Mouse (Mus musculus): Measurements from ENCODE around the gene Gm6169. TPM values are rescaled to one million over a fixed set of nuclear protein-coding genes. Genes with fewer than 3 reads are reported as not detected.

Gene Gm6169
- polyA plus RNA-seq, 1 experiment = 160 TPM

DNA sequence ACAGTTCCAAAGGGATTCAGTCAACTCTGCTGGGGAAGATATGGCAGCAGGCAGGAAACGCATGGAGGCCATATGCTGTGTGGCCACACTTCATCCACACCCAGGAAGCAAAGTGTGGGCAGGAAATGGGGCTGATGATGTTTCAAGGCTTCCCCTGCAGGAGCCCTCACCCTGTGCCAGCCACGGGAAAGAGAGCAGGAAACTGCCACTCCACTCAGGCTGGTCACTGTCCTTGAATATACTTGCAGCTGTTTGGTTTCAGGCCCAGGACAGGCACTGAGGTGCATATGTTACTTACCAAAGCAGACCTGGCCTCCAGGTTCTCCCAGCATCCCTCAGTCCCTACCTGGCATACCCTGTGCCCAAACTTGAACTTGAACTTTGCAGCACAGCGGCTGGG, 34.6 kb downstream of the Gm6169 start:
- 34% methylated on average over 3 of the region's 3 CpGs for WGBS
- TF ChIP-seq CTCF (IDR thresholded peaks at IDR 0.05; ENCODE audit: control insufficient read depth, insufficient read depth, low read length) = no peak
- TF ChIP-seq POLR2A (IDR thresholded peaks at IDR 0.05; ENCODE audit: borderline replicate concordance, control insufficient read depth, low read depth, low read length) = no peak
- Histone ChIP-seq H3K4me3 (replicated peaks; ENCODE audit: control insufficient read depth, low read depth, low read length) (no peak overlapping the region), H3K27ac (ENCODE audit: control insufficient read depth, insufficient read depth, low read depth, low read length, poor library complexity) (no peak overlapping the region), H3K4me1 (ENCODE audit: control insufficient read depth, insufficient read depth, low read length) (peaks cover 2% of the 10 kb centered on the region; the same call in 1 of the 2 replicates)

DNA sequence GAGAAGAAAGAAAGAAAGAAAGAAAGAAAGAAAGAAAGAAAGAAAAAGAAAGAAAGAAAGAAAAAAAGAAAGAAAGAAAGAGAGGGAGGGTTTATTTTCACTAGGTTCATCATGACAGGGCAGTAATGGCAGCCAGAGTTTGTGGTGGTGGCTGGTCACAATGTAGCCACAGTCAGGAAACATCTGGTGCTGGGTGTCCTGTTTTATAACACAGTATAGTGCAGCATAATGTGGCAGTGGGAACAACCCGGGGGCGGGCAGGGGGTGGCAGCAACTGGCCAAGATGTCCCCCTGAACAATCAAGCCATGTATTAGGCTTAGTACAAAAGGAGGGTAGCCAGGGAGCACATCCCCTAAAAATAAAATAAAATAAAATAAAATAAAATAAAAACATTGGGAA, 35.6 kb downstream of the Gm6169 start:
- Histone ChIP-seq H3K4me3 (replicated peaks; ENCODE audit: control insufficient read depth, low read depth, low read length) (no peak overlapping the region), H3K27ac (ENCODE audit: control insufficient read depth, insufficient read depth, low read depth, low read length, poor library complexity) (no peak overlapping the region), H3K4me1 (ENCODE audit: control insufficient read depth, insufficient read depth, low read length) (peaks cover 2% of the 10 kb centered on the region; the same call in 1 of the 2 replicates)
- 6% methylated on average over 2 of the region's 2 CpGs for WGBS
- TF ChIP-seq POLR2A (IDR thresholded peaks at IDR 0.05; ENCODE audit: borderline replicate concordance, control insufficient read depth, low read depth, low read length) (no peak), CTCF (IDR thresholded peaks at IDR 0.05; ENCODE audit: control insufficient read depth, insufficient read depth, low read length) (no peak)

DNA sequence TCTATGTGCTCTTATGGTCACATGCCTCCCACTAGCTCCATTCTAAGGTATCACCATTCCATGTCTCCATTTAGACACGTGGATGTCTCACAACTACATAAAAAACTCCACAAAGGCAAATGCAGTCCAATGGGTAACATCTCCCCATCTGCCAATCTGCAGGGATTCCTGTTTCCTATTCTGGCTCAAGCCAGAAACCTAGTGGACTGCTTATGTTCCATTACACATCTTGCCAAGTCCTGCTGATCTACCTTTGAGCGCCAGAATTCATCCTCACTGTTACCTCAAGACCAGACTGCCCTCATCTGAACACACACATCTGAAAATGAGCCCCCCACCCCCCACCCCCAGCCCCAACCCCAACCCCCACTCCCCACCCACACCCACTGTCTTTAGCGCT, 36.9 kb downstream of the Gm6169 start:
- no peak overlapping the region for H3K27ac ChIP-seq (ENCODE audit: control insufficient read depth, insufficient read depth, low read depth, low read length, poor library complexity)
- no peak overlapping the region for H3K4me3 ChIP-seq (replicated peaks; ENCODE audit: control insufficient read depth, low read depth, low read length)
- WGBS = 89% methylated on average over 3 of the region's 3 CpGs
- TF ChIP-seq CTCF (IDR thresholded peaks at IDR 0.05; ENCODE audit: control insufficient read depth, insufficient read depth, low read length) = no peak
- TF ChIP-seq POLR2A (IDR thresholded peaks at IDR 0.05; ENCODE audit: borderline replicate concordance, control insufficient read depth, low read depth, low read length) = no peak
- H3K4me1 ChIP-seq (ENCODE audit: control insufficient read depth, insufficient read depth, low read length) = peaks cover 2% of the 10 kb centered on the region; the same call in 1 of the 2 replicates

DNA sequence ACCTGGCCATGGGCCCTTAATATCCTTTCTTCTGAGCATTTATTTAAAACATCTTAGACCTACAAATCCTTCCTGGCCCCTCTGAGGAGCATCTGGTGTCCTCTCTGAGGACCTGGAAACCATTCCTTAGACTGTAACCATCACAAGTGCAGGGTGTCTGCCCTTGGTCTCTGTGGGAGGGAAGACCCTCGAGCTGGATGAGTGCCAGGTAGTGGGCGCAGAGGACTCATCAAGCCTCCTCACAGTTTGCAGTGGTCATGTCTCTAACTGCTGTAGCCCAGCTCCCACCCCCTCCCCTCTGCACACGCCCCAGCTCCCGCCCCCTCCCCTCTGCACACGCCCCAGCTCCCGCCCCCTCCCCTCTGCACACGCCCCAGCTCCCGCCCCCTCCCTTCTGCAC, 38.7 kb downstream of the Gm6169 start:
- H3K4me1 ChIP-seq (ENCODE audit: control insufficient read depth, insufficient read depth, low read length) = peaks cover 2% of the 10 kb centered on the region; the same call in 1 of the 2 replicates
- TF ChIP-seq CTCF (IDR thresholded peaks at IDR 0.05; ENCODE audit: control insufficient read depth, insufficient read depth, low read length) (no peak), POLR2A (IDR thresholded peaks at IDR 0.05; ENCODE audit: borderline replicate concordance, control insufficient read depth, low read depth, low read length) (no peak)
- WGBS = 84% methylated on average over 5 of the region's 8 CpGs
- H3K4me3 ChIP-seq (replicated peaks; ENCODE audit: control insufficient read depth, low read depth, low read length) = no peak overlapping the region
- no peak overlapping the region for H3K27ac ChIP-seq (ENCODE audit: control insufficient read depth, insufficient read depth, low read depth, low read length, poor library complexity)

DNA sequence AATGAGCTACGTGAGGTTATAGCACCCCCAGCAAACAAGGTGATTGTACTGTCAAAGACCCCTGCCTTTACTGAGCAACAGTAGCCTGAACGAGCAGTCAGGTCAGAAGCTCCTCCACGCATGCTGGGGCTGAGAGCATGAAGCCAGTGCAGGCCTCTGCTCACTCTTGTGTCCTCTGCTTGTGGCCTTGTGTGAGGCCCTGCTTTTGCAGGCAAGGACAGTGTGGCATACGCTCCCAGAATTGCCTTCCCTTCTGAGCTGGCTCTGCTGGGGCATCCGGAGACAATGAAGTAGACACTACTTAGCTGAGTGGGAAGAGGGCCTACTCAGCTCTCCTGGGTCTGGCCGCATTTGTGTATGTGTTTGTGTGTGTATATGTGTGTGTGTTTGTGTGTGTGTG, 39.3 kb downstream of the Gm6169 start:
- H3K27ac ChIP-seq (ENCODE audit: control insufficient read depth, insufficient read depth, low read depth, low read length, poor library complexity) = no peak overlapping the region
- WGBS = 88% methylated on average over 6 of the region's 6 CpGs
- no peak for TF ChIP-seq POLR2A (IDR thresholded peaks at IDR 0.05; ENCODE audit: borderline replicate concordance, control insufficient read depth, low read depth, low read length)
- TF ChIP-seq CTCF (IDR thresholded peaks at IDR 0.05; ENCODE audit: control insufficient read depth, insufficient read depth, low read length) = no peak
- no peak overlapping the region for H3K4me3 ChIP-seq (replicated peaks; ENCODE audit: control insufficient read depth, low read depth, low read length)
- peaks cover 2% of the 10 kb centered on the region; the same call in 1 of the 2 replicates for H3K4me1 ChIP-seq (ENCODE audit: control insufficient read depth, insufficient read depth, low read length)

DNA sequence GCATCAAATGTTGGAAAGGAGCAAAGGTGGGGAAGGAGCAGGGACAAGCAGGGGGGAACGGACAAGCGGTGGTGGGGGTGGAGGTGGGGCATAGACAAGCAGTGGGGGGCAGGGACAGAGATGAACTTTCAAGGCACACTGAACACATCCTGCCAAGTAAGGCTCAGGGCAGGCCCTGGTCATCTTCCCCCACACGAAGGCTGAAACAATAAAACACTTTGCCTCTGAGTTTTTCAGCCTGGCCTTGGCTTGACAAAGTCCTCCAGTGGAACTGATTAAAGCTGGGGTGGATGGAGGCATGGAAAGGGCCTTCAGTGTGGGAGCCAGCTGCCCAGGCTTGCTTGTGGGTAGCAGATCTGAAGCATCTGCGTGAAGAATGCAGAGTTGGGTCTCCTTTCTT, 41.2 kb downstream of the Gm6169 start:
- TF ChIP-seq CTCF (IDR thresholded peaks at IDR 0.05; ENCODE audit: control insufficient read depth, insufficient read depth, low read length) = no peak
- TF ChIP-seq POLR2A (IDR thresholded peaks at IDR 0.05; ENCODE audit: borderline replicate concordance, control insufficient read depth, low read depth, low read length) = no peak
- WGBS = 82% methylated on average over 4 of the region's 4 CpGs
- no peak overlapping the region for H3K27ac ChIP-seq (ENCODE audit: control insufficient read depth, insufficient read depth, low read depth, low read length, poor library complexity)
- no peak overlapping the region for H3K4me3 ChIP-seq (replicated peaks; ENCODE audit: control insufficient read depth, low read depth, low read length)
- H3K4me1 ChIP-seq (ENCODE audit: control insufficient read depth, insufficient read depth, low read length) = no peaks in the 10 kb centered on the region

DNA sequence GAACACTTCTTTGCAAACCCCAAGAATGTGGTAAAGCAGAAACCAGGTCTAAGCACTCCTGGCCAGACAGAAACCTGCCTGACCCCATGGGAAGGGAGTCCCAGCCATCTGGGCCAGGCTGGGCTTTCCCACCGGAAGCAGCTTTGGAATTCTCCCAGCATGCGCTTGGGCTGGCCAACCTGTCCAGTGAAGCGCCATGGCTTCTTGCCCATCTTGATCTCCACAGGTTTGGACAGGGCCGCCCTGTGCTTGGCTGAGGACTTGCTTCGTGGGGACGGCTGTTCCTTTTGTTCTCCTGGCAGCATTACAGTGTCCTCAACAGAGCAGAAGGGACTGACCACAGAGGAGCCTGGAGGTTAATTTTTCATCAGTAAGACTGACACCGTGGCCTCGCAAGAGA, 45.2 kb downstream of the Gm6169 start:
- H3K4me3 ChIP-seq (replicated peaks; ENCODE audit: control insufficient read depth, low read depth, low read length) = no peak overlapping the region

DNA sequence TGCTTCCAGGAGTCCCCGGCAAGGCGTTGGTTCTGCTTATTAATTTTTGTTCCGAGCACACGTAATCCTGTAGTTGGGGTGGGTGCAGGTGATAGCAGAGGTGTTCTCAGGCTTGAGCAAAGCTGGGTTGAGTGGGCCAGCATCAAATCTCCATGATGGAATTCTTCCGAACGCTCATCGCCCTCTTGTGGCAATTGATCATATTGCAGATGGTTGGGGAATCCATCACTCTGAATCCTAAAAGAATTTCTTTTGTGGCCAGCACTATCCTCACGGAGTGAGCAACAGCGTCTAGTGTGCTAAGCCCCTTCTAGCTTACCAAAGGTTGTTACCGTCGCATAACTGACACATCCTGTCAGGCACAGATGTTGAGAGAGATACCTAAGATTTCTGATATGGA, 46.4 kb downstream of the Gm6169 start:
- TF ChIP-seq POLR2A (IDR thresholded peaks at IDR 0.05; ENCODE audit: borderline replicate concordance, control insufficient read depth, low read depth, low read length) (no peak), CTCF (IDR thresholded peaks at IDR 0.05; ENCODE audit: control insufficient read depth, insufficient read depth, low read length) (peak; percentile 35; the same call in 1 of the 2 replicates)
- Histone ChIP-seq H3K27ac (ENCODE audit: control insufficient read depth, insufficient read depth, low read depth, low read length, poor library complexity) (no peak overlapping the region), H3K4me3 (replicated peaks; ENCODE audit: control insufficient read depth, low read depth, low read length) (no peak overlapping the region), H3K4me1 (ENCODE audit: control insufficient read depth, insufficient read depth, low read length) (no peaks in the 10 kb centered on the region)
- WGBS = 18% methylated on average over 11 of the region's 11 CpGs

More for the DNA sequence above, 45.2 kb downstream of the Gm6169 start:
- WGBS = 68% methylated on average over 8 of the region's 8 CpGs
- H3K27ac ChIP-seq (ENCODE audit: control insufficient read depth, insufficient read depth, low read depth, low read length, poor library complexity) = no peak overlapping the region
- TF ChIP-seq CTCF (IDR thresholded peaks at IDR 0.05; ENCODE audit: control insufficient read depth, insufficient read depth, low read length) (no peak), POLR2A (IDR thresholded peaks at IDR 0.05; ENCODE audit: borderline replicate concordance, control insufficient read depth, low read depth, low read length) (no peak)
- H3K4me1 ChIP-seq (ENCODE audit: control insufficient read depth, insufficient read depth, low read length) = no peaks in the 10 kb centered on the region

DNA sequence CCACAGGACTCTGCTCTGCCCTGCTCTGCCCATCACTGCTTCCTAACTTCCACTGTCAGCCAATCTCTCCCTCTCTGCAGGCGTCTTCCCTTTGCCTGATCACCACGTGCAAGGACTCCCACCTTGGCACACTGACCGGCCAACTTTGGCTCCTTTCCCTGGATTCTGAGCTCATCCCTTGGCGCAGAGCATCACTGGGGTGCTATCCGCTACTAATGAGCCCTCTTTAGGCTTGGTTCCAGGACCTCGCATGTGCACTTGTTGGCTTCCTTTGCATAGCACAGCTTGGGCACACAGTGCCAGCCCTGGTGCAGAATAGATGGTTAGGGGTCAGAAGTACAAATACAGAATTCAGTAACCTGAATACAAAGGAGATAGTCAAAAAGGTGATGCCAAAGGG, 47.9 kb downstream of the Gm6169 start:
- no peak overlapping the region for H3K4me3 ChIP-seq (replicated peaks; ENCODE audit: control insufficient read depth, low read depth, low read length)
- H3K27ac ChIP-seq (ENCODE audit: control insufficient read depth, insufficient read depth, low read depth, low read length, poor library complexity) = no peak overlapping the region
- WGBS = 79% methylated on average over 6 of the region's 6 CpGs
- TF ChIP-seq CTCF (IDR thresholded peaks at IDR 0.05; ENCODE audit: control insufficient read depth, insufficient read depth, low read length) = no peak
- TF ChIP-seq POLR2A (IDR thresholded peaks at IDR 0.05; ENCODE audit: borderline replicate concordance, control insufficient read depth, low read depth, low read length) = no peak
- no peaks in the 10 kb centered on the region for H3K4me1 ChIP-seq (ENCODE audit: control insufficient read depth, insufficient read depth, low read length)

Other genes starting within 250 kb of the Gm6169 start
- 0.30 TPM in 1 of 2 replicates, not detected in the other for gene Gcnt4, start 174.5 kb downstream of the Gm6169 start, polyA plus RNA-seq (2011; ENCODE audit: insufficient read depth, insufficient read length, low replicate concordance, missing spikeins)
- gene 1700029F12Rik, start 64.9 kb downstream of the Gm6169 start, polyA plus RNA-seq (2011; ENCODE audit: insufficient read depth, insufficient read length, low replicate concordance, missing spikeins) = not detected in 2 replicates
- gene Fam169a, start 32.0 kb downstream of the Gm6169 start, polyA plus RNA-seq (2011; ENCODE audit: insufficient read depth, insufficient read length, low replicate concordance, missing spikeins) = 0.22 and 1.4 TPM in 2 replicates
- 9.1 and 15.5 TPM in 2 replicates for gene Gfm2, start 38.7 kb upstream of the Gm6169 start, polyA plus RNA-seq (2011; ENCODE audit: insufficient read depth, insufficient read length, low replicate concordance, missing spikeins)
- 76.1 and 142 TPM in 2 replicates for gene Nsa2, start 38.7 kb upstream of the Gm6169 start, polyA plus RNA-seq (2011; ENCODE audit: insufficient read depth, insufficient read length, low replicate concordance, missing spikeins)
- gene Hexb, start 99.1 kb upstream of the Gm6169 start, polyA plus RNA-seq (2011; ENCODE audit: insufficient read depth, insufficient read length, low replicate concordance, missing spikeins) = 16.7 and 35.7 TPM in 2 replicates
- 0.54 and 6.5 TPM in 2 replicates for gene Enc1, start 141.9 kb upstream of the Gm6169 start, polyA plus RNA-seq (2011; ENCODE audit: insufficient read depth, insufficient read length, low replicate concordance, missing spikeins)